Mouse (Mus musculus): ENCODE measurements around the gene Fam104a.
"Not testable (repeated sequence)": the region's sequence is repeated elsewhere in the genome, so short reads cannot be mapped to it uniquely, and the experiment has no call there.

Fam104a gene

DNA sequence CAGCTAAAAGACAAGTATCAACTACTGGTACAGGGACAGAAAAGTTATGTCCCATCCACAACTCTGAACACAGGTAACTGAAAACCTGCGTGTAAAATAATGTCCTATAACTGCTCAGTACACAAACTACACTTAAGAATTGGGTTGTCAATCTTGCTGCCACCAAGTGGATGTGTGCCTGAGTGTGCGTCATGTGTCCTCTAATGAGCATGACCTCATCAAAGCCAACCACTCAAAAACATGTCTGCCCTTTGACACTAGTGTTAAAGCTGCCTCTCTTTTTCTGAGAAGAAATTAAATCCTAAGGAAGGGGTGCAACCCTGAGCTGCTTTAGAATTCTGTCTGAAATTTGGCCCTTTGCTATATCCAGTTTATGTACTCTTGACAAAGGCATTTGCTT is 19.7 kb downstream of the Fam104a start:
- no peak for DNase-seq (ENCODE audit: low spot score)

GRCm38 (mm10) chr11:113661835-113662351 is 22.1 kb downstream of the Fam104a start:
- no peak for DNase-seq (ENCODE audit: low spot score)

DNA sequence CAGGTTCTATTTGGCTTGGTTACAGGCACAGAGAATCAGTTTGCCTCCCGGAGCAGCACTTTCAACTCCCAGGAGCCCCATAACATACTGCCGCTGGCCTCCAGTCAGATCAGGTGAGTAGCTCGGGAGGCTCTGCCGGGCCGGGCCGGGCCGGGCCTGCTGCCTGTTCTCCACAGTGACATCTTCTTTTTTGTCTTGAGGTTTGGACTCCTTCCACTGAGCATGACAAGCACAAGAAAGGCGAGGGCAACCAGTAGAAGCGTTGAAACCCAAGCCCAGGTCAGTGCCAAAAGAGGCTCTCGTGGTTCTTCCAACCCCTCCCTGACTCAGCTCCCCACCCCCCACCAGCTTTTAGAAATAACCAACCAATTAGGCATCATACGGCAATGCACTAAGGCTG is 23.0 kb downstream of the Fam104a start:
- DNase-seq (ENCODE audit: low spot score) = no peak

GRCm38 (mm10) chr11:113660213-113660612 is 23.7 kb downstream of the Fam104a start:
- not testable (repeated sequence) for DNase-seq (ENCODE audit: low spot score)

GRCm38 (mm10) chr11:113658763-113659162 is 25.2 kb downstream of the Fam104a start:
- no peak for DNase-seq (ENCODE audit: low spot score)

GRCm38 (mm10) chr11:113658319-113658718 is 25.6 kb downstream of the Fam104a start:
- no peak for DNase-seq (ENCODE audit: low spot score)

GRCm38 (mm10) chr11:113657221-113657620 is 26.7 kb downstream of the Fam104a start:
- DNase-seq (ENCODE audit: low spot score) = no peak

GRCm38 (mm10) chr11:113656511-113656932 is 27.4 kb downstream of the Fam104a start:
- DNase-seq (ENCODE audit: low spot score) = peak; percentile 13

GRCm38 (mm10) chr11:113654561-113655270 is 29.2 kb downstream of the Fam104a start:
- DNase-seq (ENCODE audit: low spot score) = no peak

- no peak for DNase-seq (ENCODE audit: low spot score)
Measured at GRCm38 (mm10) chr11:113654105-113654504, 29.9 kb downstream of the Fam104a start.

DNA sequence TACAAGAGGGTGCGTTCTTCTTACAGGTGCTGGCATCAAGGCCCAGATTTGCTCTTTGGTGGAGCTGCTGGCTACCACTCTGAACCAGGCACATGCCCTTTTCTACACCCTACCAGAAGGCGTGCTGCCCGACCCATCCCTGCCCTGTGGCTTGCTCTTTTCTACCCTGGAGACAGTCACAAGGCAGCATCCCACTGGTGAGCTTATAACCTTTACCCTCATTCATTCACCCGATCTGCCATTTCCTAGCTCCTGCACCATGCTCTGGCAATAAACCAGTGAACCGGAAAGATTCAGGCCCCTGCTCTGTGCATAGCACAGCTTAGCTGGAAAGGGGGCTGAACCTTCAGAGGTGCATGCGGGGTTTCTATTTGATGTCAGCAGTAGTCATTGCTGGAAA is 31.4 kb downstream of the Fam104a start:
- no peak for DNase-seq (ENCODE audit: low spot score)

- DNase-seq (ENCODE audit: low spot score) = no peak
Measured at GRCm38 (mm10) chr11:113651907-113652273, 32.1 kb downstream of the Fam104a start.

DNA sequence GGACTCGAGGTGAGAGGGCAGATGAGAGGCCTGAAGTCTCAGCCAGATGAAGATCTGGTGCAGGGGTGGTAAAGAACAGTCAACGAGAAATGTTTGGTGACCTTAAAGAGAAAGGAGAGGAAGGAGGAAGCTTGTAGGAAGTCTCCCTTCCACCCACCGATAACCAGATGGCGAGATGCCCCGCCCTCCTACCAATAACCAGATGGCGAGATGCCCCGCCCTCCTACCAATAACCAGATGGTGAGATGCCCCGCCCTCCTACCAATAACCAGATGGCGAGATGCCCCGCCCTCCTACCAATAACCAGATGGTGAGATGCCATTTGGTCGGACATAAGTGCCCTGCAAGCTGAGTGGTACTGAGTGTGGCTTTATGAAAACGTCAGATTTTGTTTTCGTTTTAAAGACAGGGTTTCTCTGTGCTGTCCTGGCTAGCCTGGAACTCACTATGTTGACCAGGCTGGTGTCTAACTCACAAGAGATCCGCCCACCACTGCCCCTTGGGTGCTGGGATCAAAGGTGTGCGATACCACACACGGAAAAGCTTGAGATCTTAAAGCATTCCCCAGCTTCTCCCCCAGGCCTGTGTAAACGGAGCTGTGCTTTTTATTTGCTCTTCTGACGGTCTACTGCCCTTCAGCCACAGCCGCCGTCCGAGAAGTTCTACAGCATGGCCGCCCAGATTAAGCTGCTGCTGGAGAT is 32.6 kb downstream of the Fam104a start:
- DNase-seq (ENCODE audit: low spot score) = no peak

DNA sequence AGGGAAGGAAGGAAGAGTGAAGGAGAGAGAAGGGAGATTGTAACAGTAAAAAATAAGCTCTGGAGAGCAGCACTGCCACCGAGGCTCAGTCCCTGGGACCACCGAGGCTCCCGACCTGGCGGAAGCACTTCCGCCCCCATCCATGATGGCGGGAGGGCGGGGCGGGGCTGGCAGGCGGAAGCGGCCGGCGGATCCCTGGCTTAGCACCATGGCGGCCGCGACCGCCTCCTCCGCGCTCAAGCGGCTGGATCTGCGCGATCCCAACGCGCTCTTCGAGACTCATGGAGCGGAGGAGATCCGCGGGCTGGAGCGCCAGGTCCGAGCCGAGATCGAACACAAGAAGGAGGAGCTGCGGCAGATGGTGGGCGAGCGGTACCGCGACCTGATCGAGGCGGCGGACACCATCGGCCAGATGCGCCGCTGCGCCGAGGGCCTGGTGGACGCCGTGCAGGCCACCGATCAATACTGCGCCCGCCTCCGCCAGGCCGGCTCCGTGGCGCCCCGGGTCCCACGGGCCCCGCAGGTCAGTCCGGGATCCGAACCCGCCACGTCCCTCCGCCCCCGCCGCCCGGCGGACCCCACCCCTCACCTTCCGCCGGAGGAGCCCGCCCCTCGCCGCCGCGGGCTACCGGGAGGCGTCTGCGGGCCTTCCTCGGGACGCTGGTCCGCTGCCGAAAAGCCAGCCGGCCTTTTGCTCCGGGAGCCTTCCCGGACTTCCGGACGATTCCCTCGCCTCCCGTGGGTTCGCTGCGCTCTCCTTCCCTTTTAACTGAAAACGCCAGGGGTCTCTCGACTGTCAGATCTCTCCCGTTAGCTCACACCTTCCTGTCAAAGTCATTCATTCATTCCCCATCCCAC is 34.4 kb downstream of the Fam104a start, which contains the start of gene Slc39a11:
Gene Slc39a11, minus strand, starts transcription at position 727 of the 858 bp plus-strand sequence.
- DNase-seq (ENCODE audit: low spot score) = peak; percentile 28

DNA sequence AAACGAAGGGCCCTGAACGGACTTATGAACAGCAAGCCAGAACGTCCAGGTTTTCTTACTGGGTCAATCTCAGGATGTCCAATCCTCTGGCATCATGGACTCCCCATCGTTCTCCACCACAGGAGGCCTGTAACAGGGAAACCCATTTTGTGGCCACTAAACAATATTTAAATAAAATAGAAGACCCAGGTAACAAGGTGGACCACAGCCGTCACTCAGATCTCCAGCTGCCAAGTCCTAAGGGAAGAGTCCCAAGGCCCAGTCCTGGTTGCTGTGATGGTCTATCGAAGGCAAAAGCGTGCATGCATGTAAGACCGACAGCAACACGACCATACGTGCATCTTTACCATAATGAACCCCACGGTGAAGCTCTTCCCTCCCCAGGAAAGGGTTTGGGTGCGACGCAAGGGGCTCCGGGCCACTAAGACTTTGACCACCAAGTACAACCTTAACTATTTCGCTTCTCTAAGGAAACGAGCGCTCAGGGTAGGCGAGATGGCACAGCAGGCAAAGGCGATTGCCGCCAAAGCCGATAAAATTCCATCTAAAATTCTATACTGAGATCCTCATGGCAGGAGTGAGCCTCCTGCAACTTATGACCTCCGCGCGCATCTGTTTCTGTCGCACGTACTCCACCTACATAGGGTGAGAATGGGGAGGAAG is 35.1 kb downstream of the Fam104a start, which contains the start of gene Cog1:
Gene Cog1, plus strand, starts transcription at position 480 of the 663 bp plus-strand sequence.
- no peak for DNase-seq (ENCODE audit: low spot score)

- peak; percentile 41 for DNase-seq (ENCODE audit: low spot score)
Measured at GRCm38 (mm10) chr11:113648152-113648551, 35.8 kb downstream of the Fam104a start.

DNA sequence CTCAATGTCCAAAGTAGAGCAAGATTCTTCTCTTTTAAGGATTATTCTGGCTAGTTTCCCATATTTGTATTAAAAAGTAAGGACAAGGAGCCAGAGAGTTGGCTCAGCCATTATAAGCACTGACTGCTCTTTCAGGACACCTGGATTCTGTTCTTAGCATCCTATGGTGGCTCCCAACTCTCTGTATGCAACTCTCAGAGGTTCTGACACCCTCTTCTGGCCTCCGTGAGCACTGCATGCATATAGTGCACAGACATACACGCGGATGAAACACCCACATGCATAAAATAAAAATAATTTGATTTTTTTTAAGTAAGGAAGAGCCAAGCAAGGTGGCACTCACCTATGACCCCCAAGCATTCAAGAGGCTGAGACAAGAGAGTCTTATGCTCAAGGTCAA is 38.8 kb downstream of the Fam104a start:
- DNase-seq (ENCODE audit: low spot score) = no peak

- no peak for DNase-seq (ENCODE audit: low spot score)
Measured at GRCm38 (mm10) chr11:113638680-113639079, 45.3 kb downstream of the Fam104a start.

DNA sequence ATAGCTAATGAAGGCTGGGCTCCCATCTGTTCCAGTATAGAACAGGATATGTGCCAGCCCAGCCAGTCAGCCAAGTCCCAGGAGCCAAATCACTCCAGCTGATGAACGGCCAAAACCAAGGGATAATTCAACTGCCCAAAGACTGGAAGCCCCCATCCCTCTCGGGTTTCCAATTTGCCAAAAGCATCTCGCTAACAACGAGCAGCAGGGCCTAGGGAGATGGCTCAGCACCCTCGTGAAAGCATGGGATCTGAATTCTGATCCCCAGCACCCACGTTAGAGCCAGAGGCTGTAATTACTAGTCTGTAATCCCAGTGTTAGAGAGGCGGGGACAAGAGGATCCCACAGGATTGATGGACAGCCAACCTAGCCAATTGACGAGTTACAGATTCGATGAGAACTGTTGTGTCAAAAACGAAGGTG is 49.2 kb downstream of the Fam104a start:
- DNase-seq (ENCODE audit: low spot score) = no peak

GRCm38 (mm10) chr11:113633398-113633797 is 50.6 kb downstream of the Fam104a start:
- no peak for DNase-seq (ENCODE audit: low spot score)

DNA sequence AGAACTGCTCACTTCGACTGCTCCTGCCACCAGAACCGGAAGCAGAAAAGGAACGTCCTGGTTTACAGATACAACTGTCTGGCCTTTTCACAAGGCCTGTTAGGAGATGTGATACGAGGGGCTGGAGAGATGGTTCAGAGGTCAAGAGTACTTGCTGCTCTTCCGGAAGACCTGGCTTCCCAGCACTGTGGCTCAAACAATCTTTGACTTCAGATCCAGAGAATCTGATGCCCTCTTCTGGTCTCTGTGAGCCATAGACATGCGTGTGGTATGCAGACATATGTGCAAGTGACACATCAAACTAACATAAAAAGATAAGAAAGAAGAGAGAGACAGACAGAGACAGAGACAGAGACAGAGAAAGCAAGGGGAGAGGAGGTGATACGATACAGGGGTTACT is 51.7 kb downstream of the Fam104a start:
- no peak for DNase-seq (ENCODE audit: low spot score)

- DNase-seq (ENCODE audit: low spot score) = no peak
Measured at GRCm38 (mm10) chr11:113631862-113632261, 52.1 kb downstream of the Fam104a start.
